Mouse (Mus musculus) cerebellum, adult 2 months (tissue): ENCODE measurements around the gene Ank3. TPM values are rescaled to one million over a fixed set of nuclear protein-coding genes. Genes with fewer than 3 reads are reported as not detected.

Experiments
- DNase-seq, 2 experiments: peaks; one replicate each; pipeline ENCODE4 v3.0.0; 2021
- H3K27ac ChIP-seq: fragments of 200-500 bp; 2 replicates; pipeline ENCODE4 v1.5.1; 2012; ENCODE audit warnings: low read length, control low read depth, inconsistent platforms; ENCODE audit not compliant: insufficient read depth
- H3K27me3 ChIP-seq: fragments of 200-500 bp; 2 replicates; pipeline ENCODE4 v1.6.1; 2012; ENCODE audit warnings: inconsistent platforms, mild to moderate bottlenecking, low read length, moderate library complexity; ENCODE audit not compliant: control insufficient read depth, insufficient read depth
- H3K4me1 ChIP-seq: fragments of 200-500 bp; 2 replicates; pipeline ENCODE4 v1.6.1; 2011; ENCODE audit warnings: low read length; ENCODE audit not compliant: control insufficient read depth, insufficient read depth
- H3K4me3 ChIP-seq: fragments of 200-500 bp; replicated peaks from 2 replicates; pipeline ENCODE3; 2011; ENCODE audit warnings: mild to moderate bottlenecking, low read depth, low read length, control low read depth; ENCODE audit not compliant: insufficient read depth
- CTCF ChIP-seq: fragments of 200-500 bp; IDR thresholded peaks from 2 replicates; pipeline ENCODE4 v1.5.1; 2011; ENCODE audit warnings: low read depth, mild to moderate bottlenecking, control low read depth, low read length, moderate library complexity, borderline replicate concordance; ENCODE audit not compliant: insufficient read depth
- POLR2A ChIP-seq: fragments of 200-500 bp; IDR thresholded peaks from 2 replicates; pipeline ENCODE4 v1.6.1; 2011; ENCODE audit warnings: low read length, control low read depth, borderline replicate concordance; ENCODE audit not compliant: insufficient read depth
- WGBS: fragments of 180-500 bp; shearing (Covaris S2); methylation state at CpG from one replicate; pipeline ENCODE4 v1.1.7; 2018; 5-methylcytosine and 5-hydroxymethylcytosine counted together
- polyA plus RNA-seq: library from polyadenylated mRNA; depleted of rRNA; stranded (reverse); fragments of >200 nt; gene quantifications from 2 replicates; pipeline ENCODE4 v1.2.3, GENCODE M21; 2012

Gene Ank3
- polyA plus RNA-seq, 1 experiment: 239 TPM

- H3K27ac ChIP-seq: peak overlapping the region; percentile 74
- WGBS: 40% methylated on average over 5 of the region's 5 CpGs
- no peaks in the 10 kb centered on the region for H3K27me3 ChIP-seq
- TF ChIP-seq CTCF: no peak
- no peak for TF ChIP-seq POLR2A
- H3K4me3 ChIP-seq: no peak overlapping the region
- peaks cover 48% of the 10 kb centered on the region for H3K4me1 ChIP-seq
- no peak for DNase-seq
Observed at GRCm38 (mm10) chr10:69744871-69745270, 346.3 kb downstream of the Ank3 start.

- no peak for DNase-seq
- peaks cover 44% of the 10 kb centered on the region for H3K4me1 ChIP-seq
- no peak for TF ChIP-seq CTCF
- no peaks in the 10 kb centered on the region for H3K27me3 ChIP-seq
- no peak overlapping the region for H3K27ac ChIP-seq
- 25% methylated on average over 8 of the region's 8 CpGs for WGBS
- H3K4me3 ChIP-seq: no peak overlapping the region
Observed at GRCm38 (mm10) chr10:69746322-69746721, 347.7 kb downstream of the Ank3 start.

DNA sequence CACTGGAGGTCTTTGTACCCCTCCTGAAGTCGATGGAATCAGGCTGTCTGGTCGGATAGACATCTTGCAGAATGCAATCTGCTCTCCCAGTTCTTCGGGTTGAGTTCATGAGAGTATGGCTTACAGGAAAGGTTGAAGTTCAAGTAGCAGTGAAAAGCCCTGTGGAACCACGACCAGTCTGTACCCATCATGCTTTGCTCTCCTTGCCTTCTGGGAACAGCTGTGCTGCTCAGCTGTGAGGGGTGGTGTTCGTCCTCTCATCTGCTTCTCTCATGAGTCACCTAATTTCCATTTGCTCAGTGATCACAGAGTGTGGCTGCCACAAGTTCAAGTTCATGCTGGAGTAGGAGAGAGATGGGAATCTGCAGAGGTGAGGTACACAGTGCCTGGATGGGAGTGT is 348.2 kb downstream of the Ank3 start:
- DNase-seq: no peak
- 28% methylated on average over 5 of the region's 5 CpGs for WGBS
- Histone ChIP-seq H3K27ac (no peak overlapping the region), H3K4me1 (peaks cover 44% of the 10 kb centered on the region), H3K27me3 (no peaks in the 10 kb centered on the region), H3K4me3 (no peak overlapping the region)
- TF ChIP-seq POLR2A (no peak), CTCF (no peak)

GRCm38 (mm10) chr10:69751416-69751815 is 352.8 kb downstream of the Ank3 start:
- Histone ChIP-seq H3K27me3 (no peaks in the 10 kb centered on the region), H3K4me3 (no peak overlapping the region), H3K4me1 (peaks cover 32% of the 10 kb centered on the region), H3K27ac (no peak overlapping the region)
- 19% methylated on average over 7 of the region's 7 CpGs for WGBS
- TF ChIP-seq CTCF: no peak
- TF ChIP-seq POLR2A: no peak
- DNase-seq: no peak

DNA sequence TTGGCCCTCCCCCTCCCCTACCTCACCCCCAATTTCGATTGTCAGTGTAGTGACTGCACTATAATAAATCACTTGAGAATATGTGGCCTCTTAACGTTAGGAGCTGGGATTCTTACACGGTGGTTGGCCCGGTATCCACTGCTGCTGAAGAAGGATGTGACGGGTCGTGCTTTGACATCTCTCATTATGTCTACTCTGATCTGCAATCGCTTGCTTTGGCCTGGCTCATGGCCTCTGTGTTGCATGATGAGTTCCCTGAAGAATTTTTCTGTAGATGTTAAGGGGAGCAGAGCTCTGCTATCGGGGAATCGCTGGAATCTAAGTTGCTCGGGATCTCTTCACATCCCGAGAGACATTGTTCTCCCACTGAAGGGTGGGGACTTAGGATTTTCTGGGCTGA is 354.9 kb downstream of the Ank3 start:
- Histone ChIP-seq H3K27me3 (no peaks in the 10 kb centered on the region), H3K27ac (no peak overlapping the region), H3K4me1 (peaks cover 31% of the 10 kb centered on the region; the same call in 1 of the 2 replicates), H3K4me3 (no peak overlapping the region)
- 48% methylated on average over 11 of the region's 11 CpGs for WGBS
- TF ChIP-seq CTCF (no peak), POLR2A (no peak)
- DNase-seq: no peak

DNA sequence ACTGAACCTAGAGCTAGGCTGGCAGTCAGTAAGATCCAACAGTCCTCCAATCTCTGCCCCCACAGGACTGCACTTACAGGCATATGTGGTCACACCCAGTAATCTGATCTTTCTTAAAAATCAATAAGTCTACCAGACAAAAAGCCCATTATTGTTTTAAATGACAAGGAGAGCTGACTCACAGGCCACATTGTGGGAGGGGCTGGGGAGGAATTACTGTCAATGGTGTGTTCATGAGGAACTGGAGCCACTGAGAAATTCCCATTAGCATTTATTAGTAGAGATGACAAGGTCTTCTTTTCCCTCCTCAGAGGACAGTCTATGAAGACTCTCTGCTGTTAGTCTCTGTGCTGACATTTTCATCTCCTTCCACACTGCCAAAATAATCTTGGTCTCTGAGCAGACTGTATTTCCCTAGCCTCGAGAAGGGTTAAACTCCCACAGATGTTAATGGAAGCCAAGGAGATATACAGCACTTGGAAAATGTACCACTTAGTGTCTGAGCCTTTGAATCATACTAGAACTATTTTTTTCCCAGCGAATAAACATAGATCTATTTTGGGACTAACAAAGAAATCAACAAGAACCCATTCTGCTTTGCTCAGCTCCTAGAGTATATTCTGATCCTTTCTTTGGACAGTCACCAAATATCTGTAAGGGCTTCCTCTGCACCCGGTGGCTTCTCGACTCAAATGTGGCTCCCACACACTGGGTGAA is 358.5 kb downstream of the Ank3 start:
- peaks cover 38% of the 10 kb centered on the region for H3K4me1 ChIP-seq
- DNase-seq: no peak
- no peak for TF ChIP-seq CTCF
- WGBS: 9% methylated on average over 4 of the region's 4 CpGs
- H3K27ac ChIP-seq: no peak overlapping the region
- no peaks in the 10 kb centered on the region for H3K27me3 ChIP-seq
- H3K4me3 ChIP-seq: no peak overlapping the region

GRCm38 (mm10) chr10:69762977-69763376 is 364.4 kb downstream of the Ank3 start:
- no peak for TF ChIP-seq CTCF
- TF ChIP-seq POLR2A: no peak
- H3K27ac ChIP-seq: no peak overlapping the region
- 61% methylated on average over 7 of the region's 7 CpGs for WGBS
- peaks cover 30% of the 10 kb centered on the region for H3K4me1 ChIP-seq
- peak in 1 of 2 experiments; percentile 3 for DNase-seq
- no peak overlapping the region for H3K4me3 ChIP-seq
- H3K27me3 ChIP-seq: no peaks in the 10 kb centered on the region

GRCm38 (mm10) chr10:69764402-69764801 is 365.8 kb downstream of the Ank3 start:
- 14% methylated on average over 4 of the region's 4 CpGs for WGBS
- Histone ChIP-seq H3K27ac (no peak overlapping the region), H3K27me3 (no peaks in the 10 kb centered on the region), H3K4me3 (no peak overlapping the region), H3K4me1 (peaks cover 30% of the 10 kb centered on the region)
- no peak for TF ChIP-seq POLR2A
- no peak for TF ChIP-seq CTCF
- DNase-seq: no peak
